Mouse (Mus musculus): ENCODE measurements around the gene Cltrn.
A peak's percentile ranks its signal among the peaks of the same experiment; 100 is the strongest.

Cltrn gene

GRCm38 (mm10) chrX:164088582-164088981 lies at the start of gene Cltrn:
Cltrn (plus strand) TSS chrX:164088830.
- no peak for DNase-seq (ENCODE audit: low spot score in 2 of 2)

DNA sequence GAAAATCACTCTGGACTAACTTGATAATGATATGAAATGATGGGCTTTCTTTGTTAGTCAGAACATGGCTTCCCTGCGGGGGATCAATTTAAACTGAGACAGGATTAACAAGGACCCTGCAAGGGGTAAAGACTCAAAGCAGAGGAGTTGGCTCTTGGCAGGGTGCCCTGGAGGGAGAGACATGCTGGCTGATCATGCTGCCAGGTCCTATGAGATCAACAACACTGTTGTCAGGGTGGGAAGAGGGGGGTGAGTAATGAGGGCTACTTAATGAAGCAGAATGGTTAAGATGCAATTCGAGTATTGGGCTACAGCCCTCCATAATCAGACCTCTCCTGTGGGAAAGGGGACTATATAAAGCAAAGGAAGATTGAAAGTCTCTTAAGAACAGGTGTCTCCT lies 49.7 kb upstream of the Cltrn start:
- DNase-seq (ENCODE audit: low spot score in 2 of 2), result no peak

DNA sequence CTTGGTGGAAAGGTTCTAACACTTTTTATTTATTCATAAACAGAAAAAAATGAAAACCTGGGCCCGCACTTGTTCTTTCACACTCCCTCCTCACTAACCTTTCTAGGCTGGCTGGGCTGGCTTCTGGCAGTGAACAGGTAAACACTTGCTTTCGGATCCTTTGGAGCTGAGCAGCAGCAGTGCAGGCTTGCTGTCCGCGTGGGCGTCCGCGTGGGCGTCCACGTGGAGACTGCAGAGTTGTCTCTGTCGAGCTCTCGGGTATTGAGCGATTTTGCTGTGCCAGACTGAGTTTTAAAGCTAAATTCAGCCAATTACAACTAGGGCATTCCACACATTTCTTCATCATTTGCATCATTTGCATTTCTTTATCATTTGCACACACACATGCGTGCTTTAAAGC lies 46.6 kb upstream of the Cltrn start:
- DNase-seq (ENCODE audit: low spot score in 2 of 2), result no peak

DNA sequence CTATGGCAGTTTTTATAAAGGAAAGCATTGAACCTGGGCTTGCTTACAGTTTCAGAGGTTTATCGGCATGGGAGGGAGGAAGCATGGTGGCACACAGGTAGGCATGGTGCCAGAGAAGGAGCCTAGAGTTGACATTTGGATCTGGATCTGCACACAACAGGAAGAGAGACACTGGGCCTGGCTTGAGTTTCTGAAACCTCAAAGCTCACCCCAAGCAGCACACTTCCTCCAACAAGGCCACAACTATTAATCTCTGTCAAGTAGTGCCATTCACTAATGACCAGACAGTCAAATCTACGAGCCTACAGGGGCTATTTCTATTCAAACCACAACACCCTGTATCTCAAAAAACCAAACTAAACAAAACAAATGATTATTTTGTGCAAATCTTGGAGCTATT lies 41.9 kb upstream of the Cltrn start:
- DNase-seq (ENCODE audit: low spot score in 2 of 2), result no peak

DNA sequence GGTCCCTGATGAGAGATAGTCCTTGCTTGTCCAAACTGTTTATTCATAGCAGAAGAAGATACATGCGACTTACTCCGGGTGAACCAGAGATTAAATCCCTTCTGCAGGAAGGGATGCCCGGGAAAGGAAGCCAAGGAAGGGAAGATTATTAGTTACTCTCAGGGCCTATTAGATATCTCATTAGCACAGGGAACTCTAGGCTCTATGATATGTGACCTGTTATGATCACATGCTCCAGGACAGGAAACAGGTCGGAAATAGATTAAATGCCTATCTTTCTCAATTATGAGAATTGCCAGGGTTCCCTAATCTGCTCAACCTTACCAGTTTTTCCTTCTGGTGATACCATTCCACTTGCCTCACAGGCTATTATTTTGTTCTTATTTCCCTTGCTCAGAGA lies 32.9 kb upstream of the Cltrn start:
- DNase-seq (ENCODE audit: low spot score in 2 of 2), result no peak

DNA sequence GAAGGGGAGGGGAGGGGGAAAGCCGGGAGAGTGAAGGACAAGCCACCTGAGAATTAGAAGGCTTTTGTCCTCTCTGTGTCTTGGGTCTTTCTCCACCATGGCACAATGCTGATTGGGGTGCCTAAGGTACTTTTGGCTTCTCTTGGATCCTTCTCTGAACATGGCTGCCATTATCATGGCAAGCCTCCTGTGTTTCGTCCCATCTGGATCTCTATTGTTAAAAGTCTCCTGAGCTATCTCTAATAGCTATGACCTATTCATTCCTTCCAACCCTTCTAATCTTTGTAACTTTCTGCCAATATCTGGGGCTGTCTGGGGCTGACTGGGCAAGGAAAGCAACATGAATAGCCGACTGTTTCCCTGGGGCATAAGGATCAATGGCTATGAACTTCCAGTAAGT lies 30.1 kb upstream of the Cltrn start:
- DNase-seq (ENCODE audit: low spot score in 2 of 2), result no peak

GRCm38 (mm10) chrX:164059070-164059469 lies 29.6 kb upstream of the Cltrn start:
- DNase-seq (ENCODE audit: low spot score in 2 of 2), result no peak

DNA sequence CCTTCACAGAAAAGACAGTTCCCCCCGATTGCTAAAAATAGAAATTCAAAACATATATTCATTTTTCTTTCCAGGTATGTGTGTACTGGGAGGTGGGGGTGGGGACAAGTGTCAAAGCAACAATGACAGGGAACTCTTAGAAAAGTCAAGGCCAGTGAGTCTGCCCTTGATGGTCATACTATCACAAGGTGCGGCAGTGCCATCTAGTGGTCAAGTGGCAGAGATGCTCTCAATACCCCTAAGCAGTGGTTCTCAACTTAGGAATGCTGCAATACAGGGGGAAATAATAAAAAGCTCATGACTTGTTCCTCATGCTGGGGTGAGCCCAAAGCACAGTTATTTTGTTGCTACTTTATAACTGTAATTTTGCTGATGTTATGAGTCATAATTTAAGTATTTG lies 22.4 kb upstream of the Cltrn start:
- peak; percentile 50 to 85 for DNase-seq (ENCODE audit: low spot score in 2 of 2)

DNA sequence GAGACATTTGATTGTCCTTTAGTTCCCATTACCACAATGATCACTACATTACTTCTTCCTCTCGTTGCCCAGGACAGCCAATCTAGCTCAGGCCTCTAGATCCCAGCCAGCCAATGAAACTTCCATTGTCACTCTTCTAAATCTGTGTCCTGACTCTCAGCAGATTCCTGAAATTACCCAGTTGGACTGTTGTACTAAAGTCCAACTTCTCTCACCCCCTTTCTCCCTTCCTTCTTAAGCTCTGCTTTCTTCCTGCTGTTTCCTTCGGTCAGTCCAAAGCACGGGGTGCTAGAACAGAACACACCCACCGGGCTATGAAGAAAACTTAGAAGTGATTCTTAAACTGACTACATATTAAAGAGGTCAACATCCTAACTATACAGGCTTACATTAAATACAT lies 19.7 kb upstream of the Cltrn start:
- no peak for DNase-seq (ENCODE audit: low spot score in 2 of 2)

GRCm38 (mm10) chrX:164076040-164076775 lies 12.4 kb upstream of the Cltrn start, which contains the start of gene Siah1b:
Siah1b (minus strand) TSS chrX:164076493.
- DNase-seq (ENCODE audit: low spot score in 2 of 2), result peak; percentile 89 to 94

DNA sequence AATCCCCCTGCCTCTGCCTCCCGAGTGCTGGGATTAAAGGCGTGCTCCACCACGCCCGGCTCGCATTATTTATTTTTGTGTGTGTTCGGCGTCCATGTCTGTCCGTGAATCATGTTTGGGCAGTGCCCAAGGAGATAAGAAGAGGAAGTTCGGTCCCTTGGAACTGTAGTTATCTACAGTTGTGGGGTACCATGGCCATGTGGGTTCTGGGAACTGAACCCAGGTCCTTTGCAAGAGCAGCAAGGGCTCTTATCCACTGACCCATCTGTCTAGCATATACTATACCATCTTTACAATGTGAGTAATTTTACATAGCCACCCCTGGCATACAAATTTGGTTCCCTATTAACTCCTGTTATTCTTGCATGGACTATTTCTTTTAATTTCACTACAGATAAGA lies 6.6 kb upstream of the Cltrn start:
- DNase-seq (ENCODE audit: low spot score in 2 of 2), result no peak

DNA sequence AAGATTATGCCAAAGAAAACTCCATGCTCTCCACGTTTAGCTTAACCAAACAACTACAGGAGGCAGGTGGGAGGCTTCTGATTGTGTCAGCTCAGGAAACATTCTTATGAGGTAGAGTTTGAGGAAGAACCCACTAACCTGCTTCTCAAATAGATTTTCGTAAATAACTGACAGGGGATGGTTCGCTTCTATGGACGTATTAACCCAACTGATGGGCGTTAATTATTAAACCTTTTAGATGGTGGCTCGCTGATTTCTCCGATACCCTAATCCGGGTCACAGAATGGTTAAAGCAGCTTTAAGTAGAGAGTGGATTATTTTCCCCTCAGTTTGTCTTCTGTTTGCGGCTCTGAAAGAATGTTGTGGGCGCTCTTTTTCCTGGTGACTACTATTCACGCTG lies 1.3 kb downstream of the Cltrn start:
- DNase-seq (ENCODE audit: low spot score in 2 of 2), result no peak

DNA sequence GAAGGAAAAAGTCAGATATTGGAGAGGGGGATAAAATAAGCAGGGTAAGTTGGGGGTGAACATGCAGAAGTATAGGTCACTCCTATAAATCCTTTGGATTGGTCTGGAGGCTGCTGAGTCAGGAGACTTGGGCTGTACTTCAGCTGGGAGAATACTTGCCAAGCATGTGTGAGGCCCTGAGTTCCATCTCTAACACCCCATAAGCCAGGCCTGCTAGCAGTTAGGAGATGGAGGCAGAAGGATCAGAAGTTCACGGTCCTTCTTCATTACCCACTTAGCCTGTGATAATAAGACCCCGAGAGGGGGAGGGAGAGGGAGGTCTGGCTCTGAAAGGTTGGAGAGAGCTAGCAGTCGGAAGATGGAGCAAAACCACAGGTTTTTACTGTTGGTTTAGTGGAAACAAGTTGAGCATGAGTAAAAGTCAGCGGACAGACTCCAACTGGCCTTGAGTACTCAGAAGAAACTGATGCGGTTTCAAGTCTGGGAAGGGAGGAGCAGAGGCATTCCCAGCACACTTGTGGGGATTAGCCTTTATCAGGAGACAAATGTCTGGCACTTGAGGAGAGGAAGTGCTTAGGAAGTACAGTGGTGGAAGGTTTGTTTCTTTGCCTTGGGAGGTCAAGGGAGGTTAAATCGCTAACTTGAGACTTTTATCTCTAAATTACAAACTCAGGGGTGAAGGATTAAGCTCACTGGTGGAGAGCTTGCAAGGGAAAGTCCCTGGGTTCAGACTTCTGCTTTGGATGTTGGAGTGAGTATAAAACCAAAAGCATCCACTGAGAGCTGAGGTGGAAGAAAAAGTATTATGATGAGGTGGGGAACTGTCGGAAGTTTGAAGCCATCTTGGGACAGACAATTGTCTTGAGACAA lies 3.9 kb downstream of the Cltrn start:
- DNase-seq (ENCODE audit: low spot score in 2 of 2), result no peak

DNA sequence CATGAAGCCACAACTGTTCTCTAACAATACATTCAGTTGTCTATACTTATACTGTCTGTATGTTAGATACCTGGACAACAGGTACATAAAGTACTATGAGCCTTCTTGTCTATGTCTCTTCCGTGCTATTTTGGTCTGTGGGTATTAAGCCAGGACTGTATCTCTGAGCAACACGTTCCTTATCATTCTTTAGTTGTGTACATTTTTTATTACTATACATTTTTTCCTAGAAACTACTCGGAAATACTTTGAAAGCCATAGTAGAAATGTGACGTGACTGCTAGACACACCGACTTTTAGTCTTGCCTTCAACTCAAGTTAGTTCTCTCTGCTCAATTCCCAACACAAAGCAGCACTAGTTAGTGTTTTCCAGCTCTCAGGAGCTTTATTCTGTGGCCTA lies 4.8 kb downstream of the Cltrn start:
- no peak for DNase-seq (ENCODE audit: low spot score in 2 of 2)

- DNase-seq (ENCODE audit: low spot score in 2 of 2), result no peak
Observed at GRCm38 (mm10) chrX:164095838-164096237, 7.2 kb downstream of the Cltrn start.

GRCm38 (mm10) chrX:164101483-164101882 lies 12.9 kb downstream of the Cltrn start:
- no peak for DNase-seq (ENCODE audit: low spot score in 2 of 2)

GRCm38 (mm10) chrX:164102198-164102597 lies 13.6 kb downstream of the Cltrn start:
- no peak for DNase-seq (ENCODE audit: low spot score in 2 of 2)

DNA sequence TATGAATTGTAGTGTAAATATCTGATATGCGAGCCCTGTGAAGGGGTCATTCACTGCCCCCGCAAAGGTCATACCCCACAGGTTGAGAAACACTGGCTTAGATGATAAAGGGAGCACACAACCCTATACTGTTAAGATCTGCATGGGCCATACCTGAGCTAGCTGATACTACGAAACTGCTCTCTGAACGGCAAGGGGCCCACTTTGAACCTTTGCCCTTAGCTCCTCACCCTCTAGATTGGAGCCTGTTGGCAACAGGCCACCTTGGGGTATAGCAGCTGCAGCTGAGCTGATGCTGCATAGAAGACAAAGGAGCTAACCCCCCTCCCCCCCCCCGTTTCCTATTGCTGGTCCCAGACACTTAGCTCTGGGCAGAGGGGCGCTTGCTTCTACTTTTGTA lies 14.0 kb downstream of the Cltrn start:
- no peak for DNase-seq (ENCODE audit: low spot score in 2 of 2)

GRCm38 (mm10) chrX:164111146-164111545 lies 22.5 kb downstream of the Cltrn start:
- DNase-seq (ENCODE audit: low spot score in 2 of 2), result no peak

GRCm38 (mm10) chrX:164113744-164114143 lies 25.1 kb downstream of the Cltrn start:
- DNase-seq (ENCODE audit: low spot score in 2 of 2), result no peak

GRCm38 (mm10) chrX:164123942-164124341 lies 35.3 kb downstream of the Cltrn start:
- no peak for DNase-seq (ENCODE audit: low spot score in 2 of 2)

DNA sequence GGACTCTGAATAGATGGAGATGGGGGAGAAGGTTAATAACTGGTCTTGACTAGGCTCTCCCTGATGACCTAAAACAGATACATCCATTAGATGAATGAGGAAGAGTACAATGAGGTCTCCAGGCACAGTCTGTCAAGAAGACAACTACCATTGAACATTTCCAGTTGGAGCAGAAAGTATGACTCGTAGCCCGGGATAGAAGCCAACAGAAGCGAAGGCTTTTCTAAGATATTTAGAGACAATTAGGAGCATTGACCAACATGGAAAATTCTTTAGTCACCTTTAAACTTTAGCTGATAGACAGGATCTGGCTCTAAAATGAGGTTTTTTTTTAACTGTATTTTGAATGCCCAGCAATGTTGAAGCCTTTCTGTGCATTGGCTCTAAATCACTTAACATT lies 44.9 kb downstream of the Cltrn start:
- no peak for DNase-seq (ENCODE audit: low spot score in 2 of 2)

DNA sequence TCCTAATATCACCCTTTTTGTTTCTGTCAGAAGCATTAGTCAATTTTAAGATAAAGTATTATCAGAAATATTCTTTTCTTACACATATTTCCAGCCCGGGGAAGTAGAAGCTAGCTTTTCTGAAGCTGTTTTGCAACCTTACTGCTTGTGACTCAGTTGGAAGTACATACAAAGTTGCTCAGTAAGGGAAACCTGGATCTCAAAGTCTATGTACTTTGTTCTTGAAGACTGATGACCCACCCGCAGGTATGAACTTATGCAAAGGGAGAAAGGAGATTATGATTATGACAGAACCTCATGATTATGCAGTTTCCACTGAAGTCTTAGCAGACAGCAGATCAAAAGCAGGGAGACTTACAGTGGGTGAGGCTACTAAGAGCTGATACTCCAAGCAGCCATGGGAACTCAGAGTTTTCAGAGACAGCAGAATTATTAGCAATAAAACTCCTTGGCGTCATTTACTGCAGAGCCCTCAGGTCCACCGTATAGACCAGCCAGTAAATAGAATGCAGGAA lies 46.7 kb downstream of the Cltrn start:
- no peak for DNase-seq (ENCODE audit: low spot score in 2 of 2)
